Mouse (Mus musculus) kidney, embryonic 14.5 days (tissue): ENCODE data around the gene Smox. TPM values are rescaled to one million over a fixed set of nuclear protein-coding genes. Genes with fewer than 3 reads are reported as not detected.
A peak's percentile ranks its signal among the peaks of the same experiment; 100 is the strongest.

Experiments
- ATAC-seq: fragments of 200-750 bp; cut with Nextera tagmentation; 2 replicates; pipeline ENCODE4 v1.8.0; 2017; ENCODE audit warnings: moderate number of reproducible peaks, mild to moderate bottlenecking, moderate TSS enrichment, moderate library complexity; ENCODE audit not compliant: low FRiP score, low TSS enrichment
- H3K27ac ChIP-seq: fragments of 300-500 bp; sonication (generic); 2 replicates; pipeline ENCODE4 v1.5.1; 2014; ENCODE audit warnings: low read depth, mild to moderate bottlenecking, low read length, moderate library complexity, mixed read lengths
- H3K27me3 ChIP-seq: fragments of 300-500 bp; sonication (generic); 2 replicates; pipeline ENCODE4 v1.6.1; 2014; ENCODE audit warnings: mild to moderate bottlenecking, low read length; ENCODE audit not compliant: control insufficient read depth, insufficient read depth
- H3K36me3 ChIP-seq: fragments of 300-500 bp; sonication (generic); 2 replicates; pipeline ENCODE4 v1.6.1; 2014; ENCODE audit warnings: low read length, mixed read lengths; ENCODE audit not compliant: control insufficient read depth, insufficient read depth
- H3K4me1 ChIP-seq: fragments of 300-500 bp; sonication (generic); 2 replicates; pipeline ENCODE4 v1.6.1; 2014; ENCODE audit warnings: low read length, mixed read lengths; ENCODE audit not compliant: control insufficient read depth, insufficient read depth
- H3K4me2 ChIP-seq: fragments of 300-500 bp; sonication (generic); replicated peaks from 2 replicates; pipeline ENCODE4 v1.6.1; 2014; ENCODE audit warnings: low read depth, mild to moderate bottlenecking, low read length
- H3K4me3 ChIP-seq: fragments of 300-500 bp; sonication (generic); 2 replicates; pipeline ENCODE4 v1.5.1; 2014; ENCODE audit warnings: mild to moderate bottlenecking, low read length
- H3K9ac ChIP-seq: fragments of 300-500 bp; sonication (generic); 2 replicates; pipeline ENCODE4 v1.6.1; 2014; ENCODE audit warnings: low read depth, mild to moderate bottlenecking, low read length, moderate library complexity
- H3K9me3 ChIP-seq: fragments of 300-500 bp; sonication (generic); 2 replicates; pipeline ENCODE4 v1.6.1; 2016; ENCODE audit warnings: low read length; ENCODE audit not compliant: control insufficient read depth
- WGBS: fragments of 180-500 bp; shearing (Covaris S2); extraction: QIAGEN DNeasy Blood & Tissue Kit; methylation state at CpG from one replicate; pipeline ENCODE4 v1.1.7; 2014; 5-methylcytosine and 5-hydroxymethylcytosine counted together
- polyA plus RNA-seq: library from polyadenylated mRNA; unstranded; fragments of >200 nt; fragmentation: Nextera tagmentation; extraction: Ambion mirVana; gene quantifications from 2 replicates; pipeline ENCODE4 v1.2.1, GENCODE M21; 2014

Smox gene
- polyA plus RNA-seq, 1 experiment from 2014 or later, result 29.1 TPM

DNA sequence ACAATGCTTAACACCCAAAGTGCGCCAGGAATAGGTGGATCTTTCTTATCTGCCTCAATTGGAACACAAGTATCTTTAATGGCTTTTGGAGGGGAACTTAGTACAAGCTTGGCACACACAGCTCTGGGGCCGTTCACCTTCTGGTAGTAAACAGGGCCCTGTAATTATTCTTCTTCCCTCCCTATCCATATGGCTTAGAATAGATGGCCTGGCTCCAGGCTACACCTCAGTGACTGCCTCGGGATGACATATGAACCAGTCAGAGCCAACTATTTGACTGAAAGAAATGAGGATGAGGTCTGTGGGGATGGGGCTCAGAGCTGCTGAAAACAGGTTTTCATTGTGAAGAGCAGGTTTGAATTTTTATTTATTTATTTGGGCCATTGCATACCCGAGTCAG, 1.7 kb upstream of the Smox start:
- Histone ChIP-seq H3K4me2 (no peak overlapping the region), H3K9me3 (no peaks in the 10 kb centered on the region), H3K27me3 (no peaks in the 10 kb centered on the region), H3K4me1 (peaks cover 5% of the 10 kb centered on the region; the same call in 1 of the 2 replicates), H3K27ac (no peak overlapping the region), H3K9ac (no peak overlapping the region), H3K36me3 (no peaks in the 10 kb centered on the region), H3K4me3 (no peak overlapping the region)
- no peak for ATAC-seq
- 56% methylated on average over 4 of the region's 4 CpGs for WGBS

DNA sequence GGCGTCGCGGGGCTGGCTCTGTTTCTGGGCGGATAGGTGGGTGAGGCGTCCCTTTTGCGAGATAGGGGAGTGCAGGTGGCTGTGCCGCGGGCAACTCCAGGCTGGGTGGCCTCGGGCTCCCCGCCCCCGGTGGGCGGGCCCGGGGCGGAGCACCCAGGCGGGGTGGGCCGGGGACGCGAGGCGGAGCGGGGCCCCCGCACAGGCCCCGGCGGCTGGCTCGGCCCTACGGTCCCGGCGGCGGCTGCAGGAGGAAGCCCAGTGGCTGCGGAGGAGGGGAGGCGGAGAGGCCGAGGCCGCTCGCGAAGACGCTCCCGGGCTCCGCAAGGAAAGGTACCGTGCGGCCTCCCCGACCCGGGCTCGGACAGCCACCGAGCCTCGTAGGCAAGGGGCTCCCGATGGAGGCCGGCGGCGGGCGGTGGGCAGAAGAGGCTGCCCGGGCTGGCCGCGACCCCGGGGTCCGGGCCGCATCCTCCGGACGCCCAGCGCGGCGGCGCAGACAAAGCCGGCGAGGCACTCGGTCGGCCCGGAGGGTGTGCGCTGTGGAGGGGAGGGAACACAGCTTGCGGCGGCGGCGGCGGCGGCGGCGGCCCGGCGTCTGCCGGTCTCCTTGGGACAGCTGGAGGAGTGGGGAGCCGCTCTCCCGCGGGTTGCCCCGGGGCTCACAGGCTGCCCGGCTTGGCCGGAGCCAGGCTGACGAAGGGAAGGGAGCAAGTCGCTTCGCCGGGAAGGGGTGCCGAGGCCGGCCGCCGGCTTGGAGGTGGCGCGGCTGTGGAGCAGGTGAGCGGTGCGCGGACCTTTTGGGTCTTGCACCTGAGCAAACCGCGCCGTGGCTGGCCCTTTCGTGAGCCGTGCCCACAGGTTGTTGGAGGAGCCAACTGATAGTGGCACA, 655 bp downstream of the Smox start:
- WGBS, result under 1% methylated on average over 59 of the region's 102 CpGs
- H3K4me3 ChIP-seq, result peak overlapping the region; percentile 84
- H3K9ac ChIP-seq, result peak overlapping the region; percentile 90
- no peak overlapping the region for H3K27ac ChIP-seq
- no peaks in the 10 kb centered on the region for H3K27me3 ChIP-seq
- peak; percentile 96 for ATAC-seq
- H3K36me3 ChIP-seq, result no peaks in the 10 kb centered on the region
- peak overlapping the region; percentile 98 for H3K4me2 ChIP-seq
- peaks cover 5% of the 10 kb centered on the region; the same call in 1 of the 2 replicates for H3K4me1 ChIP-seq
- no peaks in the 10 kb centered on the region for H3K9me3 ChIP-seq

DNA sequence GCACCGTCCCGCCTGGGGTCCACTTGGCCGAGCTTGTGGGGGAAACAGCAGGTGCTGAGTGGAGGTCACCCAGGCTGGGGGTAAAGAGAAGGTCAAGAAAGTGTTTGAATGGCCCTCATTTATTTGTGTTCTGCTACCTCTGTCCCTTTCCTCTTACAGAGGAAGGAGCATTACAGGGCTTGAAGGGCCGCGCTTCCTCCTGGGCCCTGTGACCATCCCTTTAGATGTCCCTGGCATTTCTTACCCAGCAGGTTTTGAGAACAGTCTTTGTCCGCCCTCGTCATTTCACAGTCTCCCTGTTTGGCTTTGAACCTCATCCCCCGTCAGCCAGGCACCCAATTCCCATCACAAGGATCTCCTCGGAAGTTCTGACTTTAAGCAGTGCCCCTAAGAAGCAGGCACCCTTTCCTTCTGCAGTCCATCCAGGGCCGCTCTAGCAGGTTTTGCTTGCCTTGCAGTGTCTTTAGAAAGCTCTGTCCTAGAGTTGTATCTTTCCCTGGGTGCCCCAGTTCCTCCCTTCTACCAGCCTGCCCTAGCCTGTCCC, 1.4 kb downstream of the Smox start:
- Histone ChIP-seq H3K27me3 (no peaks in the 10 kb centered on the region), H3K27ac (no peak overlapping the region), H3K4me3 (peak overlapping the region; percentile 84), H3K36me3 (no peaks in the 10 kb centered on the region), H3K9me3 (no peaks in the 10 kb centered on the region), H3K4me1 (peaks cover 5% of the 10 kb centered on the region; the same call in 1 of the 2 replicates), H3K4me2 (peak overlapping the region; percentile 98), H3K9ac (peak overlapping the region; percentile 90)
- ATAC-seq, result no peak
- 16% methylated on average over 10 of the region's 10 CpGs for WGBS

DNA sequence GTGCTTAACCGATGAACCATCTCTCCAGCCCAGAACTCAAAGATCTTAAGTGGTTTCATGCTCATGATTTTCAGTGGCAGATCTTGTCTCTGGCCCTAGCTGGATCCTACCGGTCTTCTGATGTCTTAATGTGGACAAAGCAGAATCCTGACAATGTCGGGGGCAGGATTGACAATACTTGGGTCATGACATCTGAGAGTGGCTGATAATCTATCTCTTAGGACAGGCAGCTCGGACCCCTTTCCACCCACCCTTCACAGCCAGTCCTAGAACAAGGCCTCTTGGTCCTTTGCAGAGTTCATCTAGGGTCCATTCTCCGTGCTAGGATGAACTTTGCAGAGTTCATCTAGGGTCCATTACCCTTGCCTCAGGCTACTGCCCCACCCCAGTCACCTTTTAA, 2.1 kb downstream of the Smox start:
- H3K4me1 ChIP-seq, result peaks cover 5% of the 10 kb centered on the region; the same call in 1 of the 2 replicates
- no peak overlapping the region; the same call in 1 of the 2 replicates for H3K4me3 ChIP-seq
- ATAC-seq, result no peak
- no peak overlapping the region for H3K27ac ChIP-seq
- peak overlapping the region; percentile 98; the same call in 1 of the 2 replicates for H3K4me2 ChIP-seq
- H3K9ac ChIP-seq, result no peak overlapping the region
- H3K36me3 ChIP-seq, result no peaks in the 10 kb centered on the region
- WGBS, result 56% methylated on average over 5 of the region's 5 CpGs
- no peaks in the 10 kb centered on the region for H3K27me3 ChIP-seq
- H3K9me3 ChIP-seq, result no peaks in the 10 kb centered on the region

DNA sequence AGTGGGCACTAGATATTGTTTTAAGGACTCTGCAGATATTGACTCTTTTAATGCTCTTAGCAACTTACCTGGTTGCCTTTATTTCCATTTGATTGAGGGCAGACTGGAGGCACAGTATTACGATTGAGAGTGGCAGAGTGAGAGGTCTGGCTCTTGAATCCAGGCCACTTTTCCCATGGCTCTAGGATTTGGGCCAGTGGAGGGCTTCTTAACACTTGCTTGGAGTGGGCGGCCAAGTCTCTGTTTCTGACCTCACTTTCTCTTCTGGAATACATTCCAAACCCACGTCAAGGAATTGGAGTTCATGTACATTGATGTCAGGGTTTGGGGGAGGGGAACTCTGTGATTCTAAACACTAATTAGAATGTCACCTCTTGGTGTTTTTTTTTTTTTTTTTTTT, 4.0 kb downstream of the Smox start:
- H3K4me3 ChIP-seq, result no peak overlapping the region

DNA sequence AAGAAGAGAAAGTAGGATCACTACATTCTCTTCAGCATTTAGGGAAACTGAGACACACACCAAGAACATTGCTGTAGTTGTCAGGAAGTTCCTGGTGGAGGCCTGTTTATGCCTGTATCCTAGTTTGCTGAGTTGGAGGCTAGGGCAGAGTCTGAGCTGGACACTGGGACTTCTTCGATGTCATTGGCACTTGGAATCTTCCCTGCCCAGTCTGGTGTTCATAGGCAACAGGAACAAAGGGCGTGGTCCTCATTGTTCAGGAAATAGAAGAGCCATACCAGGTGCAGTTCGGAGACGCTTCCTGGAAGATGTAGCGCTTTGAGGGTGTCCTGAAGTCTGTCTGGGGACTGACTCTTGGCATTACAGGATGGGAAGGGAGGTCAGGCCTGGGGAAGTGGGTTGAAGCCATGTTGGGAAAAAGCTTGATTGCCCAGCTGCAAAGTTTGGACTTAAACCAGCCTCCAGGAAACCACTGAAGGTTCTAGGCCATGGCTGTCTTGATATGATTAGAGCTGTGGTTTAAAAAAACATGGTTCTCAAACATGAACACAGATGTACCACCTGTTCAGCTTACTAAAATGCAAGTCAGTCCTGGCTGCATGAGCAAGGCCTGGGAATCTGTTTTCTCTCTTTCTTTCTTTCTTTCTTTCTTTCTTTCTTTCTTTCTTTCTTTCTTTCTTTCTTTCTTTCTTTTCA, 5.0 kb downstream of the Smox start:
- Histone ChIP-seq H3K4me3 (no peak overlapping the region), H3K9ac (no peak overlapping the region), H3K27me3 (no peaks in the 10 kb centered on the region), H3K4me2 (no peak overlapping the region), H3K27ac (no peak overlapping the region), H3K9me3 (no peaks in the 10 kb centered on the region), H3K36me3 (no peaks in the 10 kb centered on the region), H3K4me1 (peaks cover 5% of the 10 kb centered on the region; the same call in 1 of the 2 replicates)
- WGBS, result 82% methylated on average over 5 of the region's 5 CpGs
- ATAC-seq, result no peak

More for the DNA sequence above, 4.0 kb downstream of the Smox start:
- Histone ChIP-seq H3K27me3 (no peaks in the 10 kb centered on the region), H3K27ac (no peak overlapping the region), H3K36me3 (no peaks in the 10 kb centered on the region), H3K4me1 (peaks cover 5% of the 10 kb centered on the region; the same call in 1 of the 2 replicates), H3K4me2 (no peak overlapping the region), H3K9me3 (no peaks in the 10 kb centered on the region), H3K9ac (no peak overlapping the region)
- no peak for ATAC-seq
- 68% methylated on average over 3 of the region's 3 CpGs for WGBS

DNA sequence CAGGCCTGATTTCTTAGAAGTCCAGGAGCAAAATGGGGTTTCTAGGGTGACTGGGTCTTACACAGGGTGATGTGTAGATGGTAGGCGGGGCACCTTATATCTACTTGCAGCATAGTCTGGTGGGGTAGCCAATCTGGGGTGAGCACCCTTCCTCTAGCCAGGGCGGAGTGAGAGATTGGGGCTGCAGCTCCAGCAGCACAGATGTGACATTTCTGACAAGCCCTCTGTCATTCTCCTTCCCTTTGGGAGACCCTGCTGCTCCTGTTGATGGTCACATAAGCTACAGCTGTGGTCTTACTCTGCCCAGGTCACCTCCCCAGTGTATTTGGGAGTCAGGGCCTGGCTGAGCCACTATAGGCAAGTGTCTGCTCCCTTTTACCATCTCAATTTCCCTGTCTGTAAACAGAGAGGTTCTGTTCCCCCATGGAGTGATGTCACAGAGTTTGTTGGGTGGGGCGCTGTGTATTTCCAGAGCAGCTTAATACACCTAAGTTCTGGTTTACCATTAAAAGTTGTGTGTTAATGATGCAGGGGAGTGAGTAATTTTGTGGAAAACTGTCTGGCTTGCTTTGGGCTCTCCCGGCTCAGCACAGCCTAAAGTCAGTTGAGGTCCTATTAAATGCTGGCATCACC, 6.0 kb downstream of the Smox start:
- 90% methylated on average over 4 of the region's 4 CpGs for WGBS

DNA sequence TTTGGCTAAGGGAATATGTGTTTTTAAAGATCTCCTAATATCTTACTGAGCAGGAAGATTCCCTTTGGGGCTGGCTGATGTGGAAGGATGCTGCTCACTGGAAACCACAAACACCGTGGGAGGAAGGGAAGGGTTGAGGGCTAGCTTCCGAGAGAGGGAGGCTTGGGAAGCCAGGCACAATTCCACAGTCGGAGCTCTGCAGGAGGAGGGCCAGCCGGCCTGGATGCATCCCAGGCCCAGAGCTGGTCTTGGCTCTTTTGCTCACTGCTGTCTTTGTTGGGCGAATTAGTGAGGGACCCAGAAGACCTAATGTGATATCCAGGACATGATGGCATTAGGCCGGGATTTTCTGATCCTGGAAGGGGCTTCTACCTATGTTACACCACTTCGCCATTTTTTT, 6.9 kb downstream of the Smox start:
- no peak overlapping the region for H3K9ac ChIP-seq
- no peak for ATAC-seq
- no peaks in the 10 kb centered on the region for H3K9me3 ChIP-seq
- no peak overlapping the region for H3K4me3 ChIP-seq
- H3K4me1 ChIP-seq, result no peaks in the 10 kb centered on the region
- no peaks in the 10 kb centered on the region for H3K27me3 ChIP-seq
- H3K36me3 ChIP-seq, result no peaks in the 10 kb centered on the region
- WGBS, result 66% methylated on average over 7 of the region's 7 CpGs
- H3K4me2 ChIP-seq, result no peak overlapping the region
- H3K27ac ChIP-seq, result no peak overlapping the region

More for the DNA sequence above, 6.0 kb downstream of the Smox start:
- no peaks in the 10 kb centered on the region for H3K9me3 ChIP-seq
- no peak for ATAC-seq
- no peak overlapping the region for H3K27ac ChIP-seq
- no peak overlapping the region for H3K4me3 ChIP-seq
- H3K9ac ChIP-seq, result no peak overlapping the region
- peaks cover 5% of the 10 kb centered on the region; the same call in 1 of the 2 replicates for H3K4me1 ChIP-seq
- no peaks in the 10 kb centered on the region for H3K27me3 ChIP-seq
- no peaks in the 10 kb centered on the region for H3K36me3 ChIP-seq
- H3K4me2 ChIP-seq, result no peak overlapping the region
